Mouse (Mus musculus): ENCODE measurements at regions not wholly inside any gene's neighbourhood (a gene's known extent, or its start where the extent isn't known, plus 50 kb on each side); places are given as distances from the start of the nearest gene placed in this dataset.

GRCm38 (mm10) chr7:96108768-96109167 is 62.3 kb upstream of the Tenm4 start:
- Histone ChIP-seq H3K4me1 (ENCODE audit: control insufficient read depth in 2 of 2, insufficient read depth in 2 of 2, low read length in 2 of 2) (no peaks in the 10 kb centered on the region), H3K27me3 (ENCODE audit: control insufficient read depth, insufficient read depth, low read length) (no peaks in the 10 kb centered on the region), H3K4me3 (ENCODE audit: control insufficient read depth in 1 of 2, insufficient read depth in 1 of 2, low read depth in 1 of 2, low read length in 2 of 2) (no peak overlapping the region), H3K36me3 (ENCODE audit: control insufficient read depth, insufficient read depth, low read length) (no peaks in the 10 kb centered on the region), H3K27ac (replicated peaks in 1 of 2; ENCODE audit: control insufficient read depth in 1 of 2, insufficient read depth in 1 of 2, low read depth in 2 of 2, low read length in 2 of 2) (no peak overlapping the region), H3K9me3 (ENCODE audit: control insufficient read depth, low read length) (no peaks in the 10 kb centered on the region), H3K4me2 (ENCODE audit: low read length) (no peak overlapping the region), H3K9ac (ENCODE audit: low read length) (no peak overlapping the region)
- WGBS: 57% methylated on average over 2 of the region's 2 CpGs
- no peak for ATAC-seq (ENCODE audit: insufficient number of reproducible peaks, insufficient read depth, low FRiP score, low read depth)

GRCm38 (mm10) chr7:96120142-96120541 is 50.9 kb upstream of the Tenm4 start:
- no peak overlapping the region for H3K27ac ChIP-seq (replicated peaks in 1 of 2; ENCODE audit: control insufficient read depth in 1 of 2, insufficient read depth in 1 of 2, low read depth in 2 of 2, low read length in 2 of 2)
- H3K9me3 ChIP-seq (ENCODE audit: control insufficient read depth, low read length): no peaks in the 10 kb centered on the region
- H3K36me3 ChIP-seq (ENCODE audit: control insufficient read depth, insufficient read depth, low read length): no peaks in the 10 kb centered on the region
- H3K4me3 ChIP-seq (ENCODE audit: control insufficient read depth in 1 of 2, insufficient read depth in 1 of 2, low read depth in 1 of 2, low read length in 2 of 2): no peak overlapping the region
- no peaks in the 10 kb centered on the region for H3K4me1 ChIP-seq (ENCODE audit: control insufficient read depth in 2 of 2, insufficient read depth in 2 of 2, low read length in 2 of 2)
- H3K4me2 ChIP-seq (ENCODE audit: low read length): no peak overlapping the region
- H3K9ac ChIP-seq (ENCODE audit: low read length): no peak overlapping the region
- ATAC-seq (ENCODE audit: insufficient number of reproducible peaks, insufficient read depth, low FRiP score, low read depth): no peak
- WGBS: 74% methylated on average over 8 of the region's 8 CpGs
- no peaks in the 10 kb centered on the region for H3K27me3 ChIP-seq (ENCODE audit: control insufficient read depth, insufficient read depth, low read length)
